Comparison of ENCODE assay signal across 16 mouse cellular contexts in the genomic region with DNA sequence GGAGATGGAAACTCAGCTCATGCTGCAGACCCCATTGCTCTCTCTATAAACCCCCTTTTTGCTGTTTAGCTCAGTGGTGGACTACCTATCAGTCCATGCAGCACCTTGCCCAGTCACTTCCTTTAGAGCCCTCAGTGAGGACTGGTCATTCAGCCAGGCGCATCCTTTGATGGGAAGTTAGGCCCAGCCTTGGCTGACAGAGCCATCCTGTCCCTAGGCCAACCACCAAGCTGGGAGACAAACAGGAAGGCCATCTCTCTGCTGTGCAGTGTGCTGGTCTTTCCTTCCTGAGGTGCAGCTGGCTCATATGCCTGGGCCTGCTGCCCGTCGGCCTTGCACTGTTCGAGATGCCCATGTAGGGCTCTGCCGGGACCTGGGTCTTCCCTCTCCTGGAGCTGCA. TPM values are rescaled to one million over a fixed set of nuclear protein-coding genes. Genes with fewer than 3 reads are reported as not detected.
A peak's percentile ranks its signal among the peaks of the same experiment; 100 is the strongest.
DNase-seq lines count a peak whose midpoint lies in the region; ATAC-seq and TF ChIP-seq lines count a peak whose summit lies in the region.
"Had no signal": no experiment of that assay in that cellular context is flagged by ENCODE, and none has a peak within 500 bp of the region (broad histone marks: within the 10 kb centered on the region; RNA-seq: fewer than 3 reads in every experiment).

No protein-coding gene starts in this region.

- peaks cover 30% of the 10 kb centered on the region for H3K4me1 ChIP-seq in heart, adult 2 months (ENCODE audit: control insufficient read depth, insufficient read depth, low read length)
- peaks cover 61% of the 10 kb centered on the region for H3K4me1 ChIP-seq in heart, embryonic 12.5 days (replicated peaks)
- peaks cover 99% of the 10 kb centered on the region for H3K4me1 ChIP-seq in megakaryocyte, embryonic 14.5 days
- H3K4me1 ChIP-seq in kidney, embryonic 15.5 days: peaks cover 30% of the 10 kb centered on the region
- H3K4me1 ChIP-seq in small intestine, adult 2 months (ENCODE audit: control insufficient read depth, insufficient read depth, insufficient read length, low read length): no peaks in the 10 kb centered on the region

- H3K9me3 ChIP-seq in heart, embryonic 12.5 days (replicated peaks): no peaks in the 10 kb centered on the region
- no peaks in the 10 kb centered on the region for H3K9me3 ChIP-seq in megakaryocyte, embryonic 14.5 days
- H3K9me3 ChIP-seq in kidney, embryonic 15.5 days (replicated peaks): no peaks in the 10 kb centered on the region
- H3K9me3 ChIP-seq: forebrain, embryonic 13.5 days; limb, embryonic 12.5 days had no signal

- intact Hi-C loops in heart, adult 2 months (cut with DNase I): no loop called here

- peak; percentile 68; the same call in 1 of the 2 replicates for TF ChIP-seq EP300 in heart, adult 2 months (IDR thresholded peaks at IDR 0.05; ENCODE audit: insufficient read depth, low read depth, low read length)

- H3K36me3 ChIP-seq in heart, adult 2 months (ENCODE audit: control insufficient read depth, insufficient read depth, low read length): no peaks in the 10 kb centered on the region
- H3K36me3 ChIP-seq in heart, embryonic 12.5 days: peaks cover 3% of the 10 kb centered on the region; the same call in 1 of the 2 replicates
- H3K36me3 ChIP-seq in megakaryocyte, embryonic 14.5 days (replicated peaks; ENCODE audit: low read length): peaks cover 2% of the 10 kb centered on the region
- no peaks in the 10 kb centered on the region for H3K36me3 ChIP-seq in kidney, embryonic 15.5 days
- no peaks in the 10 kb centered on the region for H3K36me3 ChIP-seq in small intestine, adult 2 months (ENCODE audit: control insufficient read depth, insufficient read depth, low read length)
- H3K36me3 ChIP-seq: limb, embryonic 12.5 days had no signal

- no peak overlapping the region for H3K4me2 ChIP-seq in heart, embryonic 12.5 days
- H3K4me2 ChIP-seq in kidney, embryonic 15.5 days: 0 out of 2 replicates have a peak overlapping the region, but pooled peaks have one; percentile 5
- H3K4me2 ChIP-seq: forebrain, embryonic 13.5 days; limb, embryonic 12.5 days had no signal

- H3K27me3 ChIP-seq in heart, adult 2 months (ENCODE audit: control insufficient read depth, insufficient read depth, low read length): no peaks in the 10 kb centered on the region
- no peaks in the 10 kb centered on the region for H3K27me3 ChIP-seq in heart, embryonic 12.5 days (replicated peaks)
- H3K27me3 ChIP-seq in megakaryocyte, embryonic 14.5 days (replicated peaks): peaks cover 55% of the 10 kb centered on the region
- H3K27me3 ChIP-seq in kidney, embryonic 15.5 days: no peaks in the 10 kb centered on the region
- H3K27me3 ChIP-seq in small intestine, adult 2 months (ENCODE audit: control insufficient read depth, insufficient read depth, low read length): no peaks in the 10 kb centered on the region
- H3K27me3 ChIP-seq: forebrain, embryonic 13.5 days; limb, embryonic 12.5 days had no signal

- ATAC-seq in heart, embryonic 12.5 days (ENCODE audit: insufficient number of reproducible peaks, low FRiP score): no peak
- ATAC-seq in megakaryocyte, adult 5-6 weeks (ENCODE audit: poor library complexity, severe bottlenecking): no peak
- no peak for ATAC-seq in kidney, embryonic 15.5 days (replicated peaks; ENCODE audit: low FRiP score)
- no peak for ATAC-seq in erythroid progenitor cell, adult 5-6 weeks (replicated peaks; ENCODE audit: low FRiP score, poor library complexity, severe bottlenecking)
- ATAC-seq: forebrain, embryonic 13.5 days; hindbrain, embryonic 16.5 days had no signal

- DNase-seq in heart, adult 2 months: peak; percentile 46 to 50
- no peak for DNase-seq in right cerebral cortex, adult 18-20 months
- DNase-seq: adrenal gland, postnatal 10 days; gastrocnemius, postnatal 10 days; midbrain, embryonic 14.5 days had no signal

- peak; percentile 47; the same call in 1 of the 2 replicates for TF ChIP-seq POLR2A in heart, adult 2 months (IDR thresholded peaks at IDR 0.05; ENCODE audit: insufficient read depth, low read depth, low read length)
- TF ChIP-seq POLR2A in small intestine, adult 2 months (IDR thresholded peaks at IDR 0.05; ENCODE audit: low read depth, low read length): no peak

- H3K4me3 ChIP-seq in heart, adult 2 months: peak overlapping the region; percentile 13; the same call in 1 of the 2 replicates
- H3K4me3 ChIP-seq in heart, embryonic 12.5 days: no peak overlapping the region
- H3K4me3 ChIP-seq in megakaryocyte, embryonic 14.5 days (replicated peaks): peak overlapping the region; percentile 60
- H3K4me3 ChIP-seq in kidney, embryonic 15.5 days (replicated peaks): no peak overlapping the region
- no peak overlapping the region for H3K4me3 ChIP-seq in small intestine, adult 2 months (ENCODE audit: low read depth, low read length)
- H3K4me3 ChIP-seq: forebrain, embryonic 13.5 days; limb, embryonic 12.5 days had no signal

- TF ChIP-seq CTCF in heart, adult 2 months (IDR thresholded peaks at IDR 0.05): no peak
- no peak for TF ChIP-seq CTCF in small intestine, adult 2 months (IDR thresholded peaks at IDR 0.05; ENCODE audit: extremely low read depth, insufficient read length, insufficient replicate concordance, low read depth, low read length)

- 56% methylated on average over 5 of the region's 5 CpGs for WGBS in heart, adult 2 months
- WGBS in heart, embryonic 12.5 days: 80% methylated on average over 5 of the region's 5 CpGs
- 80% methylated on average over 5 of the region's 5 CpGs for WGBS in kidney, embryonic 15.5 days
- 89% methylated on average over 5 of the region's 5 CpGs for WGBS in small intestine, adult 2 months

- H3K27ac ChIP-seq in heart, adult 2 months: peak overlapping the region; percentile 96
- no peak overlapping the region for H3K27ac ChIP-seq in heart, embryonic 12.5 days (ENCODE audit: poor library complexity, severe bottlenecking)
- H3K27ac ChIP-seq in kidney, embryonic 15.5 days: peak overlapping the region; percentile 50
- 0 out of 2 replicates have a peak overlapping the region, but pooled peaks have one; percentile 10 for H3K27ac ChIP-seq in small intestine, adult 2 months (ENCODE audit: insufficient read depth, low read depth, low read length)
- H3K27ac ChIP-seq: forebrain, embryonic 13.5 days; limb, embryonic 12.5 days had no signal

- no peak overlapping the region for H3K9ac ChIP-seq in heart, adult 2 months (ENCODE audit: low read depth, low read length)
- no peak overlapping the region for H3K9ac ChIP-seq in heart, embryonic 12.5 days
- no peak overlapping the region for H3K9ac ChIP-seq in kidney, embryonic 15.5 days
- H3K9ac ChIP-seq: forebrain, embryonic 13.5 days; limb, embryonic 12.5 days had no signal

- peaks cover 2% of the 10 kb centered on the region; the same call in 1 of the 2 replicates for H3K79me2 ChIP-seq in heart, adult 2 months (replicated peaks; ENCODE audit: control insufficient read depth, insufficient read depth, low read length)

RNA-seq across cellular contexts. Expression of gene Egfl7, which starts 0.9 kb away (rescaled TPM):
- 100 to 1,000 TPM; 102 to 111 TPM for total RNA-seq in heart, adult 2 months (2021)
- 499 and 610 TPM in 2 replicates for polyA plus RNA-seq in heart, adult 2 months (2012; rRNA removed)
- polyA plus RNA-seq in heart, embryonic 12.5 days (2016; fragmentation: Nextera tagmentation; extraction: Ambion mirVana): 139 and 146 TPM in 2 replicates
- polyA plus RNA-seq in megakaryocyte, embryonic 14.5 days (2012; ENCODE audit: insufficient read depth, low replicate concordance): 19.7 and 90.5 TPM in 2 replicates
- total RNA-seq in megakaryocyte, adult 5-6 weeks (2015): 1.6 and 3.1 TPM in 2 replicates
- total RNA-seq in megakaryocyte, adult 5-6 weeks (2017): 3.7 and 3.9 TPM in 2 replicates
- polyA plus RNA-seq in kidney, embryonic 15.5 days (2015; fragmentation: Nextera tagmentation; extraction: Ambion mirVana): 218 and 219 TPM in 2 replicates
- polyA plus RNA-seq in small intestine, adult 2 months (2012; rRNA removed): 61.1 and 96.8 TPM in 2 replicates
- total RNA-seq in erythroid progenitor cell, adult 5-6 weeks (2015; ENCODE audit: low replicate concordance): 3.8 and 7.2 TPM in 2 replicates
- 0.77 and 7.2 TPM in 2 replicates for total RNA-seq in erythroid progenitor cell, adult 5-6 weeks (2017; ENCODE audit: low replicate concordance)

RNA-seq across cellular contexts. Expression of gene Gm20532, which starts 5.7 kb away (rescaled TPM):
- not detected for total RNA-seq in heart, adult 2 months (2021)
- polyA plus RNA-seq in heart, adult 2 months (2012; rRNA removed): not detected in 2 replicates
- 0.28 TPM in 1 of 2 replicates, not detected in the other for polyA plus RNA-seq in heart, embryonic 12.5 days (2016; fragmentation: Nextera tagmentation; extraction: Ambion mirVana)
- polyA plus RNA-seq in megakaryocyte, embryonic 14.5 days (2012; ENCODE audit: insufficient read depth, low replicate concordance): not detected in 2 replicates
- total RNA-seq in megakaryocyte, adult 5-6 weeks (2015): 0.36 TPM in 1 of 2 replicates, not detected in the other
- not detected in 2 replicates for total RNA-seq in megakaryocyte, adult 5-6 weeks (2017)
- not detected in 2 replicates for polyA plus RNA-seq in kidney, embryonic 15.5 days (2015; fragmentation: Nextera tagmentation; extraction: Ambion mirVana)
- polyA plus RNA-seq in small intestine, adult 2 months (2012; rRNA removed): not detected in 2 replicates
- total RNA-seq in erythroid progenitor cell, adult 5-6 weeks (2015; ENCODE audit: low replicate concordance): not detected in 2 replicates
- total RNA-seq in erythroid progenitor cell, adult 5-6 weeks (2017; ENCODE audit: low replicate concordance): 1.9 TPM in 1 of 2 replicates, not detected in the other
- total RNA-seq: adrenal gland, postnatal 10 days; layer of hippocampus, postnatal 14 days had no signal
- polyA plus RNA-seq: forebrain, embryonic 13.5 days; hindbrain, embryonic 16.5 days; midbrain, embryonic 14.5 days; neural tube, embryonic 14.5 days had no signal

RNA-seq across cellular contexts. Expression of gene Agpat2, which starts 23.5 kb away (rescaled TPM):
- total RNA-seq in heart, adult 2 months (2021): 10 to 100 TPM; 52.8 to 59.2 TPM
- 117 and 142 TPM in 2 replicates for polyA plus RNA-seq in heart, adult 2 months (2012; rRNA removed)
- polyA plus RNA-seq in heart, embryonic 12.5 days (2016; fragmentation: Nextera tagmentation; extraction: Ambion mirVana): 18.4 and 23.2 TPM in 2 replicates
- 34.1 and 41.8 TPM in 2 replicates for polyA plus RNA-seq in megakaryocyte, embryonic 14.5 days (2012; ENCODE audit: insufficient read depth, low replicate concordance)
- total RNA-seq in megakaryocyte, adult 5-6 weeks (2015): 37.0 and 41.9 TPM in 2 replicates
- 38.1 and 43.6 TPM in 2 replicates for total RNA-seq in megakaryocyte, adult 5-6 weeks (2017)
- polyA plus RNA-seq in kidney, embryonic 15.5 days (2015; fragmentation: Nextera tagmentation; extraction: Ambion mirVana): 41.7 and 47.7 TPM in 2 replicates
- polyA plus RNA-seq in small intestine, adult 2 months (2012; rRNA removed): 288 and 515 TPM in 2 replicates
- total RNA-seq in erythroid progenitor cell, adult 5-6 weeks (2015; ENCODE audit: low replicate concordance): 12.2 and 12.6 TPM in 2 replicates
- total RNA-seq in erythroid progenitor cell, adult 5-6 weeks (2017; ENCODE audit: low replicate concordance): 6.2 and 12.0 TPM in 2 replicates

RNA-seq across cellular contexts. Expression of gene Fam69b, which starts 47.5 kb away (rescaled TPM):
- 10 to 100 TPM; 20.0 to 21.1 TPM for total RNA-seq in heart, adult 2 months (2021)
- polyA plus RNA-seq in heart, adult 2 months (2012; rRNA removed): 45.7 and 47.6 TPM in 2 replicates
- polyA plus RNA-seq in heart, embryonic 12.5 days (2016; fragmentation: Nextera tagmentation; extraction: Ambion mirVana): 16.4 and 17.3 TPM in 2 replicates
- polyA plus RNA-seq in megakaryocyte, embryonic 14.5 days (2012; ENCODE audit: insufficient read depth, low replicate concordance): 1.2 TPM in 1 of 2 replicates, not detected in the other
- total RNA-seq in megakaryocyte, adult 5-6 weeks (2015): 0.33 TPM in 1 of 2 replicates, not detected in the other
- total RNA-seq in megakaryocyte, adult 5-6 weeks (2017): 0.11 and 0.33 TPM in 2 replicates
- polyA plus RNA-seq in kidney, embryonic 15.5 days (2015; fragmentation: Nextera tagmentation; extraction: Ambion mirVana): 32.9 and 33.1 TPM in 2 replicates
- 5.0 and 7.7 TPM in 2 replicates for polyA plus RNA-seq in small intestine, adult 2 months (2012; rRNA removed)
- not detected in 2 replicates for total RNA-seq in erythroid progenitor cell, adult 5-6 weeks (2015; ENCODE audit: low replicate concordance)
- total RNA-seq in erythroid progenitor cell, adult 5-6 weeks (2017; ENCODE audit: low replicate concordance): not detected in 2 replicates

Comparison
In these comparisons a context has a peak if more than half of its experiments do, and no peak if none do; other contexts are left out.
1. H3K4me3 ChIP-seq: peak in heart, adult 2 months (single experiment) and megakaryocyte, embryonic 14.5 days (single experiment); none in heart, embryonic 12.5 days (single experiment), kidney, embryonic 15.5 days (single experiment) and small intestine, adult 2 months (single experiment).